Mouse (Mus musculus): ENCODE measurements around the gene Pih1d2. TPM values are rescaled to one million over a fixed set of nuclear protein-coding genes. Genes with fewer than 3 reads are reported as not detected.

Pih1d2 gene
- polyA plus RNA-seq, 1 experiment = 0.44 TPM

DNA sequence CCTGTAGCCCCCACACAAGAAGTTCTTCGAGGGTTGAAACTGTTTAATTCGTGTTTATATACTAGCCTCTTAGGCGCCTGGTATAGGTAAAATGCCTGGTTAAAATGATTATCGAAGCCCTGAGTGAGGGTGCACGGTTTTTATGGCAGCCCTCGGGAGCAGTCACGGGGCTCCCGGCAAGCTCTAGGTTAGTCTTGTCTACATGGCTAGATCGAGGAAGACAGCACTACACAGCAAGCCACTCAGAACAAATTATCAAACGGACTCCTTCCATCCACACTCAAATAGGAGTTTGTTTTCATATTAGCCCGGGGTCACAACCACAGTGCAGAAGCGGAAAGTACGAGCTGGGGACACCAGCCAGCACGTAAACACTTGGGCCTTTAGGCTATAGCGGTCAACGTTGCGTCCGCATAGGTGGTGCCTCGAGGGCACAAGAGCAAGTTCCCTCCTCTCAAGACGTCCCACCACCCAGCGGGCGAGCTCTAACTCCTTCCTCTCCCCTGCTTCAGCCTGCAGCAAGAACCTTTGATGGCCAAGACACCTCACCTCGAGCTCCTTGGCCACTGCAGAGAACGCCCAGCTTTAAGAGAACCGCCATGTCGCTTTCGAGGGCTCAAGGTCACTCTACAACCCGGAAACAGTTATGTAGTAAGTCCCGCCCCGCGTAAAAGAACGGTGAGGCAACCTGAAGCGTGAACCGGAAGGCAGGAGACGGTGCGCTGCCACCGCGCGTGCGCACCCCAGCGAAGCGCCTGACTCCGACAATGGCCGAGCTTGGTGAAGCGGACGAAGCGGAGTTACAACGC, 13.7 kb upstream of the Pih1d2 start, which contains the start of the genes Sdhd and Timm8b:
Gene Sdhd, minus strand, starts transcription at position 624 of the 809 bp plus-strand sequence.
Gene Timm8b, plus strand, starts transcription at position 722 of the 809 bp plus-strand sequence.
- TF ChIP-seq GATA1 (IDR thresholded peaks at IDR 0.05; ENCODE audit: low read length) = no peak

DNA sequence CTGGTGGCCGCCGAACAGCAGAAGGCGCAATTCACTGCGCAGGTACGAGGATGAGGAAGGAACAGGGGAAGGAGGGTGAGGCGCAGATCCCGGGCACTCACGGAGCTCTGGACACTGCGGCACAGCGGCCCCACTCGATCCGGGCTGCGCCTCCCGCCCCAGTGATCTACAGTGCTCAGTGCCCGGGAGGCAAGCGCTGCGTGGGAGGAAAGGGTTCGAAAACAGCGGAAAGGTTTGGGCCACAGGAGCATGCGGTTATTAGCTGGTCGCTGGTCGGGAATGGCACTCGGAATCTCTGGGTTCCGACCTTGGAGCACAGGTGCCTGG, 13.2 kb upstream of the Pih1d2 start:
- TF ChIP-seq GATA1 (IDR thresholded peaks at IDR 0.05; ENCODE audit: low read length) = no peak

DNA sequence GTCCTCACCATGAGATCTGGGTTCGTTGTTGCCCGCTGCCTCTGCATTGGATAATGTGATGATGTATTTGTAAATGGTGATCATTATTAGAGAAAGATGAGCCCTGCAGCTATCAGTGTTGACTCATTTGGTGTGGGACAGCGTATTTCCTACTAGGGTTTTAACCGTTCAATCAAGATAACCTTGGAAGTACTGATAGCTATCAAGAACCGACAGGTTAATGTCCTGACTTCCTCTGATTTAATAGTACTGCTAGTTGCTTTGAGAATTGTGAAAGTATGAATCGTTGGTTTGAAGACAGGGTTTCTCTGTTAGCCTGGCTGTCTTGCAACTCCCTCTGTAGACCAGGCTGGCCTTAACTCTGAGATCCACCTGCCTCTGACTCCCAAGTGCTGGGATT, 12.8 kb upstream of the Pih1d2 start:
- no peak for TF ChIP-seq GATA1 (IDR thresholded peaks at IDR 0.05; ENCODE audit: low read length)

DNA sequence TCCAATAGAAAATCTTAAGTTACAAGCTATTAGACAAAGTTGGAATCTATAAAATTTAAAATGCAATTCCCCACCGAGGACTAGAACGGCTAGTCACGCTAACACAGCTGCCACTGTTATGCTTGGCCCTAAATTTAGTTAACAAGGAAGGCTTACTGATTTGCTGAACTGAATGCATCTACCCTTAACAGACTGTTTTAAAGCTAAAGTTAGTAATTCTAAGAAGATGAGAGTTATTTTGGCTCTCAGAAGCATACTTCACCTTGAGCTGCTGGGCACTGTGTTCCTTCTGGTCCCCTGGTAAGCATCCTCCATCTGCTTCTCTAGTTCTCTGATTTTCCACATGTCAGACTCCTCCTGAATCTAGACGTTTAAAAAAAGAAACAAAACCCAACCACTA, 5.0 kb upstream of the Pih1d2 start:
- no peak for TF ChIP-seq GATA1 (IDR thresholded peaks at IDR 0.05; ENCODE audit: low read length)

DNA sequence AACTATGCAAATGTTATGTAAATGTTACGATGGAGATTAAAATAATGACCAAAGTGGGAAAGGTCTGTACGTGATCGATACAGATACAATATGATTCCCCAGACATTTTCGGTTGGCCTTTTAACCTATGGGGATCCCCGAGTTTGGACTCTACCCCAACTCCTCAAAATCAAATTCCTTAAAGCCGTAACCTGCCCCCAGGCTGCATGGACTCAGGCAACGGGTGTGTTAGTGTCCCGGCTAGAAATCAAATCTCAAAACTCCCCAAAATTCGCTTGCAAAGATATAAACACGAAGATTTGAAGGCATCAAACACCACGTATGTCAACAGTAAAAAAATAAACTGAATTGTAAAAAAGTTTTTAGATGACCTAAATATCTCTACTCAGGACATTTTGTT, 960 bp upstream of the Pih1d2 start:
- TF ChIP-seq GATA1 (IDR thresholded peaks at IDR 0.05; ENCODE audit: low read length) = no peak

DNA sequence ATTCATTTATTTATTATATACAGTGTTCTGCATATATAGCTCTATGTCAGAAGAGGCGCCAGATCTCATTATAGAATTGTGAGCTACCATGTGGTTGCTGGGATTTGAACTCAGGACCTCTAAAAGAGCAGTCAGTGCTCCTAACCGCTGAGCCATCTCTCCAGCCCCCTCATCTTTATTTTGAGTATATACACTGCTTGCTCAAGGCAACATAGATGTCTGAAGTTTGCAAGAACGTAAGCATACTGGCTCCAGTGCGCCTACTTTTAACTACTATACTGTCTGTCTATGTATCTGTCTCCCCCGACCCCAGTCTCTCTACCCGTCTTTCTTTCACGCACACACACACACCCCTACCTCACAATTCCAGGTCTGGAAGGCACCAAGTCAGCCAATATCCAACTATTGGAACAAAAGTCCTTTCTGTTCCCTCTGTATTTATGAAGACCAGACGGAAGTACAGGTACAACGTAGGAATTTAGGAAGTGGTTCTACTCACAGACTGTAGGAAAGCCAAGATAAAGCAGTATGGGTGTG, 741 bp downstream of the Pih1d2 start:
- TF ChIP-seq GATA1 (IDR thresholded peaks at IDR 0.05; ENCODE audit: low read length) = no peak

DNA sequence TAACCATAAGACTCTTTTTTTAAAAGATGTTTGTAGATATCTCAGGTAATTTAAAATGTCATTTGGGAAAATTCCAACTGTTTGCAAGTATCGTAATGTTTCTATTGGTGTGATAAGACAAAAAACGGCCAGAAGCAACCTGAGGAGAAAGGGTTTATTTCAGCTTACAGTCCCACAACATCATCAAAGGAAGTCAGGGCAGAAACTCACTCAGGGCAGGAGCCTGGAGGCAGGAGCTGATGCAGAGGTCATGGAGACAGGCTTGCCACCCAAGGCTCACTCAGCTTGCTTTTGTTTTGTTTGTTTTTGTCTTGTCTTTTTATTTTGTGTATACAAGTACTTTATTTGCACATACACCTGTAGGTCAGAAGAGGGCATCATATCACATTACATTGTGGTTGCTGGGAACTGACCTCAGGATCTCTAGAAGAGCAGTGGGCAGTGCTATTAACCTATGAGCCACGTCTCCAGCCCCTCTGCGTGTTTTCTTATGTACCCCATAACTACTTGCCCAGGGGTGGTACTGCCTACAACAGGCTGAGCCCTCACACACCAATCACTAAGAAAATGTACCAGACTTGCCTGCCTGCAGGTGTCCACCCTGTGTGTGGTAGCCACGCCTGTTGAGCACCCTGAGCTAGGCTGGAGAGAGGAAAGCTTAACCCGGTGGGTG, 15.0 kb downstream of the Pih1d2 start:
- no peak for TF ChIP-seq GATA1 (IDR thresholded peaks at IDR 0.05; ENCODE audit: low read length)

DNA sequence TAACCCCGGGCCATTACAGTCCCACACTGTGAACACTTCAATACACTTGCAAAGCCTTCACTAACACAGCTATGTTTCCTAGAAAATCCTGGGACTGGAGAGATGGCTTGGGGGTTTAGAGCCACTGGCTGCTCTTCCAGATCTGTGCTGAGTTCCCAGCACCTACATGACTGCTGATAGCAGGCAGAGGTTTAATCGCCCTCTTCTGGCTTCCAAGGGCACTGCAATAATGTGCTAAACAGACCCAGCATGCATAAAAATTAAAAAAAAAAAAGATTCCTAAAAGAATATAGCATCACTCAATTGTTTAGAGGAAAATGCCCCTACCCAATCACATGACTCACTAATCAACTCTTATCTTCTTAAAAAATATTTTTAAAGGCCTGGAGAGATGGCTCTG, 15.9 kb downstream of the Pih1d2 start:
- no peak for TF ChIP-seq GATA1 (IDR thresholded peaks at IDR 0.05; ENCODE audit: low read length)

DNA sequence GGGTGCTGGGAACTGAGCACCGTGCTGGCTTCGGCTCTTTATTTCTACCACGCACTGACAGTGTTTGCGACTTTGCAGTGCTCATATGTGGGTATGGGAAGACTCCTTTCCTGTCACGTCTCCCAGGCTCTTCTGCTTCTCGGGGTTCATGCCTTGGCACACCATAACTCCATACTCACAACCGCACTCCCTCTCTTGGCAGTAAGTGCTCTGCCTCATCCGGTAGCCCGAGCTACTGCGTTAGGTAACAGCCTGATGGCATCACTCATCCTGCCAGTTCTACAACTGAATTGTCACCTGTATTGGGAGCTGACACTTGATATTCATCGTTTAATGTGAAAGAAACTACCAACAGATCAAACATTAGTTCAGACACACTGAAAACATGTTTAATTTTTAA, 17.1 kb downstream of the Pih1d2 start:
- TF ChIP-seq GATA1 (IDR thresholded peaks at IDR 0.05; ENCODE audit: low read length) = no peak

DNA sequence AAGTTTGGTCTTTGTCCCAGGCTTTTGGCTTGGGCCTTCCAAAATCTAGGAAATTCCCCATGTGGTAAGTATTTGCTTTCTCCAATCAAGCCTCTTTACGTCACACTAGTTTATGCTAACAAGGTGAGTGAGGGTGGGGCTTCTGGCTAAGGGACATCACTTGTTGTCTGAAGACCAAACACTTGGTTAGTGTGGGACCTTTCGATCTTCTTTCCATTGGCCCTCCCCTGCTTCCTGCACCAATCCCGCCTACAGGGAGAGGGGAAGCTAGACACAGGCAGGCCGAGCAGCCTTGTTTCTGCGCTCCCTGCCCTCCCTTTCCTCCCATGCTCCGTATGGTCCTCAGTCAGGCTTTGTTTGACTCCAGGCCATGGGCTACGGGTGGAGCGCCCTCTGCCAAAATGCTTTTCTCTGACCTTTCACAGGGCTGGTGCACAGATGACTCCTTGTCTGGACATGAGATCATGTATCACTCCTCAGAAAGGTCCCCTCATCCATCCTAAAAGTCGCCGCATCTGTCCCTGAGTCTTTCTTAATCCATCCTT, 29.8 kb downstream of the Pih1d2 start:
- no peak for TF ChIP-seq GATA1 (IDR thresholded peaks at IDR 0.05; ENCODE audit: low read length)

DNA sequence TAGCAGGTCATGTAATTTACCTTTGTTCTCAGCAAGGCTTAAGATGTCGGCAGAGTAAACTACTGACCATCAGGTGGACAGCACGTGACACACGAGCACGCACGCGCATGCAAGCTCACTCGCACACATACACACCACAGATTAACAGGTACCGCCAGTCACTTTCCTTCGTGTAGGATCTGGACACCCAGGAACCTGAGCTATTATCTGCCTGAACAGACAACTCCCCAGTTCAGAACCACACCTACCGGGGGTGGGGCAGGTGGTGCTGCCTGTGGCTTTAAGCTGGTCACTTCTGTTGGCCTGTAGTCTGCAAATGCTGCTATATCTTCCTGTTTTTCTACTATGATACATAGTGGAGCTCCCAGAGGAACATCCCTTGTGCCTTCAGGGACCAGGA, 33.4 kb downstream of the Pih1d2 start:
- TF ChIP-seq GATA1 (IDR thresholded peaks at IDR 0.05; ENCODE audit: low read length) = no peak

DNA sequence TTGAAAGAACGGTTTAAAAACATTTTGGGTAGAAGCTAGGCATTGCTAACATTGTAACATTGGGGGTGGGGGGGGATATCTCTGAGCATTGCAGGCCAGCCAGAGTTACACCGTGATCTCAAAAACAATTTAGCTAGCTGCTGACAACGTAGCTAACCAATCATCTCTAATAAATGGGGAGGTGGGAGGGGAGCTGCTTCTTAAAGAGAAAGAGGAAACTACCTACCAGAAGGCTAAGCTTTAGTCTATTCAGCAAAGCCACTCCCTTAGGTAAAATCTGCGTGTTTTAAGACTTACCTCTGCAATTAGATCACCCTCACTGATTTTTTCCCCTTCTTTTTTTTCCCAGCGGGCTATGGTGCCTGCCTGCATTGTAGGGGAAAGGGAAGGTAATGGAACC, 41.3 kb downstream of the Pih1d2 start:
- no peak for TF ChIP-seq GATA1 (IDR thresholded peaks at IDR 0.05; ENCODE audit: low read length)

DNA sequence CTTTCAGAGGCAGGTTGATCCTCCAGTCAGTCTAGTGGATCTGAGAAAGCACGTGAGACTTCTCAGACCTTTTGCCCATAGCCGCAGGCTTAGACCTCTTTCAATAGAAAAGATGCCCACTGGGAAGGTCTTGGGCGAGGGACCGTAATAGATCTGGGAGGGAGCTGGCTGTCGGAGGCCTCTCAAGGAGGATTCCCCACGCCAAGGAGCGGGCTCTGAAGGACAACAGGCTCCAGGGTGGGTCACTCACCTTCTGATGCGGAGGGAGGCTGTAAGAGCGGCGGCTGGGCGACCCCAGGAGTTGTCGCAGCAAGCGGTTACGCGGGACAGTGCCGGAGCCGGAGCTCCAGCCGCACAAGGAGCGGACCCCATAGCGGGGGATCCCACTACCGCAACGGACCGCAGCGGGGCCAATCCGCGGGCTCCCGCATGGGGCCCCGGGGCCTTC, 41.8 kb downstream of the Pih1d2 start:
- no peak for TF ChIP-seq GATA1 (IDR thresholded peaks at IDR 0.05; ENCODE audit: low read length)

DNA sequence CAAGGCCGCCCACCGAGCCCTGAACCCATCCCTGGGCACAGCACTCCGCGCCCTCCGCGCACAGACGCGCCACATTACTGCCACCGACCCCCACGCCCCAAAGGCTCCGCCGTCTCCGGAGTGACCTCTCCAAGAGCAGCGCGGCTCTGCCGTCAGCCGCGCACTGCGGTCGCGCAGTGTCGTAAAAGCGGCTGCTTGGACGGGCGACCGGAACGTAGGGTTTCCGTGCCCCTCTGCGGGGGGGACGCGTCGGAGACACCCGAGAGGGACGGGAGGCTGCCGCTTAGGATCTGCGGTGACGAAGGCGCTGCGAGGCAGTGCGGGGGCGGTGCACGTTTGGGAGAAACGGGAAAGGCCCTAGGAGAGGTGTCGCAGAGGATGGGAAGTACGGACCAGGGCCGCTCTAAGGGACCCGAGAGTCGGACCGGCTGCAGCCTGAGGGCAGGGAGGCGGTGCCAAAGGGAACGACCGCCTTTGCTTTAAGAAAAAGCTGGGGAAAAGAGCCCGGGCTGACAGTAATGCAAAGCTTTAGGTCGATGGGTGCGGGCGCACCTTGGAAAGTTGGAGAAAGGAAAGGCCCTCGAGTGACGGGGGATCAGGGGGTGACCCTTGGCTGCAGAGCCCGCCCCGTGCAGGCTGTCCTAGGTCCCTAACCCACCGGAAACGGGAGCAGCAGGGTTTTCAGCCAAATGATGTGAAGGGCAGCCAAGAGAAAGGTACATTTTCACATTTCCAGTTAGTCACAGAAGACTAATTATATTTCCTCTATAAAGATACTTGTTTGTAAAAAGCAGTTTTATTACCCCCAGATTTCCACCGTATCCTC, 42.5 kb downstream of the Pih1d2 start, which contains the start of gene Dlat:
Gene Dlat, minus strand, starts transcription at position 389 of the 826 bp plus-strand sequence.
- TF ChIP-seq GATA1 (IDR thresholded peaks at IDR 0.05; ENCODE audit: low read length) = no peak

DNA sequence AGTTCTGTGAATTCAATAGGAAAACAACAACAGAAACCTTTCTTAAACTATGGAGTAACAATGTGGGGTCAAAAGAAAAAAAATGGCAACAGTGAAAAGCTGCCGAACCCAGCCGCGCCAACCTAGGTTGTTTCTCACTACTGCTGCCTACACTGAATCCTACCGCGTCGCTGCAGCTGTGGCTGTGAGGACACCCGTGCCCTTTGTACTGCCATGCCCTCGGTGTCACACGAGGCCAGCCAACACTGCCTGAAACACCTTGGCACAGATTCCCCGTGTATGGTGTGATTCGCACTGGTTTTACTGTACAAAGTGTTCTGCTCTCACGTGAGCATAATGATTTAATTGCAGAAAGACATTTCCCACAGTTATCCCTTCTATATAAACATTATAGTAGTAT, 43.3 kb downstream of the Pih1d2 start:
- TF ChIP-seq GATA1 (IDR thresholded peaks at IDR 0.05; ENCODE audit: low read length) = no peak

Measured in G1E-ER4 (cell line).